Mouse (Mus musculus): ENCODE data around the gene Gm40193.

- TF ChIP-seq EP300 (IDR thresholded peaks at IDR 0.05; ENCODE audit: insufficient read depth, low read depth, low read length) (no peak), POLR2A (IDR thresholded peaks at IDR 0.05; ENCODE audit: insufficient read depth, low read length) (no peak)
Observed at GRCm38 (mm10) chr11:70582196-70582595, 49.5 kb upstream of the Gm40193 start.
